Mouse (Mus musculus): ENCODE data around the gene Scand1.

Scand1 gene

GRCm38 (mm10) chr2:156307261-156307660 is 5.2 kb downstream of the Scand1 start:
- no peak for DNase-seq (ENCODE audit: low spot score)

- no peak for DNase-seq (ENCODE audit: low spot score)
Measured at GRCm38 (mm10) chr2:156305818-156306217, 6.7 kb downstream of the Scand1 start.

GRCm38 (mm10) chr2:156304351-156304750 is 8.2 kb downstream of the Scand1 start:
- DNase-seq (ENCODE audit: low spot score) = no peak

- no peak for DNase-seq (ENCODE audit: low spot score)
Measured at GRCm38 (mm10) chr2:156302063-156302462, 10.4 kb downstream of the Scand1 start.

GRCm38 (mm10) chr2:156298458-156298857 is 14.0 kb downstream of the Scand1 start:
- no peak for DNase-seq (ENCODE audit: low spot score)

GRCm38 (mm10) chr2:156297653-156298052 is 14.9 kb downstream of the Scand1 start:
- no peak for DNase-seq (ENCODE audit: low spot score)

GRCm38 (mm10) chr2:156296190-156296589 is 16.3 kb downstream of the Scand1 start:
- DNase-seq (ENCODE audit: low spot score) = no peak

- DNase-seq (ENCODE audit: low spot score) = no peak
Measured at GRCm38 (mm10) chr2:156295601-156296063, 16.9 kb downstream of the Scand1 start.

GRCm38 (mm10) chr2:156291998-156292397 is 20.5 kb downstream of the Scand1 start:
- DNase-seq (ENCODE audit: low spot score) = no peak

- DNase-seq (ENCODE audit: low spot score) = no peak
Measured at GRCm38 (mm10) chr2:156289552-156290160, 22.8 kb downstream of the Scand1 start.

- DNase-seq (ENCODE audit: low spot score) = no peak
Measured at GRCm38 (mm10) chr2:156288222-156288621, 24.3 kb downstream of the Scand1 start.

- no peak for DNase-seq (ENCODE audit: low spot score)
Measured at GRCm38 (mm10) chr2:156286733-156287132, 25.8 kb downstream of the Scand1 start.

GRCm38 (mm10) chr2:156285161-156285560 is 27.3 kb downstream of the Scand1 start:
- no peak for DNase-seq (ENCODE audit: low spot score)

GRCm38 (mm10) chr2:156281227-156281626 is 31.3 kb downstream of the Scand1 start:
- no peak for DNase-seq (ENCODE audit: low spot score)

GRCm38 (mm10) chr2:156278226-156279017 is 34.1 kb downstream of the Scand1 start:
- peak; percentile 83 for DNase-seq (ENCODE audit: low spot score)

GRCm38 (mm10) chr2:156272553-156272952 is 40.0 kb downstream of the Scand1 start:
- DNase-seq (ENCODE audit: low spot score) = no peak

- DNase-seq (ENCODE audit: low spot score) = no peak
Measured at GRCm38 (mm10) chr2:156267636-156268035, 44.9 kb downstream of the Scand1 start.

- DNase-seq (ENCODE audit: low spot score) = no peak
Measured at GRCm38 (mm10) chr2:156263204-156263893, 49.2 kb downstream of the Scand1 start.
